In genomic region chr11:69095511-69096231, GRCm38 (mm10) we compare ENCODE assay signal across 8 mouse cellular contexts. TPM values are rescaled to one million over a fixed set of nuclear protein-coding genes. Genes with fewer than 3 reads are reported as not detected.
DNase-seq lines count a peak whose midpoint lies in the region; ATAC-seq and TF ChIP-seq lines count a peak whose summit lies in the region.

No protein-coding gene starts in this region.

- WGBS in hindbrain, postnatal 0 days: 2% methylated on average over 27 of the region's 27 CpGs
- WGBS in liver, postnatal 0 days (ENCODE audit: insufficient replicate concordance): 1% methylated on average over 27 of the region's 27 CpGs
- under 1% methylated on average over 27 of the region's 27 CpGs for WGBS in small intestine, adult 2 months

- TF ChIP-seq CTCF in hindbrain, postnatal 0 days (IDR thresholded peaks at IDR 0.05; ENCODE audit: low read depth): no peak
- no peak for TF ChIP-seq CTCF in liver, postnatal 0 days (IDR thresholded peaks at IDR 0.05; ENCODE audit: low read depth)
- TF ChIP-seq CTCF in small intestine, adult 2 months (IDR thresholded peaks at IDR 0.05; ENCODE audit: extremely low read depth, insufficient read length, insufficient replicate concordance, low read depth, low read length): no peak

- peak overlapping the region; percentile 98 for H3K4me2 ChIP-seq in hindbrain, postnatal 0 days (ENCODE audit: low read depth, low read length)
- peak overlapping the region; percentile 94 for H3K4me2 ChIP-seq in liver, postnatal 0 days (ENCODE audit: low read depth, low read length)

- no peak for TF ChIP-seq EP300 in liver, postnatal 0 days (IDR thresholded peaks at IDR 0.05; ENCODE audit: low read depth)

- H3K4me1 ChIP-seq in hindbrain, postnatal 0 days (ENCODE audit: insufficient read depth, low read length): peaks cover 32% of the 10 kb centered on the region
- H3K4me1 ChIP-seq in liver, postnatal 0 days (ENCODE audit: insufficient read depth): peaks cover 40% of the 10 kb centered on the region
- H3K4me1 ChIP-seq in small intestine, adult 2 months (ENCODE audit: control insufficient read depth, insufficient read depth, insufficient read length, low read length): peaks cover 26% of the 10 kb centered on the region; the same call in 1 of the 2 replicates

- H3K4me3 ChIP-seq in hindbrain, postnatal 0 days (ENCODE audit: low read length): peak overlapping the region; percentile 56
- H3K4me3 ChIP-seq in liver, postnatal 0 days (ENCODE audit: low read depth, low read length): peak overlapping the region; percentile 81
- peak overlapping the region; percentile 70 for H3K4me3 ChIP-seq in small intestine, adult 2 months (ENCODE audit: low read depth, low read length)

- peak overlapping the region; percentile 74 for H3K9ac ChIP-seq in hindbrain, postnatal 0 days (replicated peaks; ENCODE audit: low read length)
- peak overlapping the region; percentile 93 for H3K9ac ChIP-seq in liver, postnatal 0 days (replicated peaks)

- 0 out of 2 replicates have a peak, but pooled peaks have one; percentile 11 for ATAC-seq in erythroid progenitor cell, adult 5-6 weeks (replicated peaks; ENCODE audit: low FRiP score, poor library complexity, severe bottlenecking)
- no peak for ATAC-seq in hindbrain, postnatal 0 days
- ATAC-seq in liver, postnatal 0 days: no peak

- TF ChIP-seq POLR2A in small intestine, adult 2 months (IDR thresholded peaks at IDR 0.05; ENCODE audit: low read depth, low read length): no peak; the same call in 1 of the 2 replicates

- H3K9me3 ChIP-seq in hindbrain, postnatal 0 days (ENCODE audit: low read length): no peaks in the 10 kb centered on the region
- no peaks in the 10 kb centered on the region for H3K9me3 ChIP-seq in liver, postnatal 0 days (ENCODE audit: low read length)

- peaks cover 3% of the 10 kb centered on the region; the same call in 1 of the 2 replicates for H3K36me3 ChIP-seq in hindbrain, postnatal 0 days (ENCODE audit: insufficient read depth, low read length)
- peaks cover 24% of the 10 kb centered on the region for H3K36me3 ChIP-seq in liver, postnatal 0 days (replicated peaks; ENCODE audit: insufficient read depth, low read length)
- H3K36me3 ChIP-seq in small intestine, adult 2 months (ENCODE audit: control insufficient read depth, insufficient read depth, low read length): peaks cover 6% of the 10 kb centered on the region; the same call in 1 of the 2 replicates

- peak overlapping the region; percentile 96 for H3K27ac ChIP-seq in hindbrain, postnatal 0 days
- peak overlapping the region; percentile 100 for H3K27ac ChIP-seq in liver, postnatal 0 days (ENCODE audit: low read depth)
- peak overlapping the region; percentile 98 for H3K27ac ChIP-seq in small intestine, adult 2 months (ENCODE audit: insufficient read depth, low read depth, low read length)

- H3K27me3 ChIP-seq in hindbrain, postnatal 0 days (ENCODE audit: insufficient read depth, low read length): no peaks in the 10 kb centered on the region
- no peaks in the 10 kb centered on the region for H3K27me3 ChIP-seq in liver, postnatal 0 days (ENCODE audit: insufficient read depth, low read length)
- no peaks in the 10 kb centered on the region for H3K27me3 ChIP-seq in small intestine, adult 2 months (ENCODE audit: control insufficient read depth, insufficient read depth, low read length)

- peak; percentile 63 to 88 for DNase-seq in adrenal gland, adult (ENCODE audit: inconsistent age in 2 of 2, low spot score in 1 of 2)
- no peak for DNase-seq in adrenal gland, postnatal 25 days
- DNase-seq in CD4-positive helper T cell, adult 2 months (ENCODE audit: low read depth, low spot score): peak; percentile 84
- no peak for DNase-seq in hindbrain, postnatal 0 days (ENCODE audit: low spot score)
- DNase-seq in liver, postnatal 0 days: peak; percentile 73
- DNase-seq in layer of hippocampus, adult 9-11 months: no peak

RNA-seq across cellular contexts. Expression of gene Per1, which starts 0.7 kb away (rescaled TPM):
- 66.5 and 84.7 TPM in 2 replicates for total RNA-seq in adrenal gland, postnatal 25 days (2021)
- total RNA-seq in erythroid progenitor cell, adult 5-6 weeks (2015; ENCODE audit: low replicate concordance): 3.4 and 3.6 TPM in 2 replicates
- 3.3 and 7.6 TPM in 2 replicates for total RNA-seq in erythroid progenitor cell, adult 5-6 weeks (2017; ENCODE audit: low replicate concordance)
- 24.4 and 27.1 TPM in 2 replicates for total RNA-seq in hindbrain, postnatal 0 days (2014; rRNA removed)
- 11.9 and 15.9 TPM in 2 replicates for polyA plus RNA-seq in hindbrain, postnatal 0 days (2015; fragmentation: Nextera tagmentation; extraction: Ambion mirVana)
- 3.0 and 8.2 TPM in 2 replicates for polyA plus RNA-seq in liver, postnatal 0 days (2015; fragmentation: Nextera tagmentation; extraction: Ambion mirVana)
- polyA plus RNA-seq in small intestine, adult 2 months (2012; rRNA removed): 5.4 and 13.9 TPM in 2 replicates

RNA-seq across cellular contexts. Expression of gene Vamp2, which starts 7.4 kb away (rescaled TPM):
- 143 and 163 TPM in 2 replicates for total RNA-seq in adrenal gland, postnatal 25 days (2021)
- 94.1 and 114 TPM in 2 replicates for total RNA-seq in erythroid progenitor cell, adult 5-6 weeks (2015; ENCODE audit: low replicate concordance)
- total RNA-seq in erythroid progenitor cell, adult 5-6 weeks (2017; ENCODE audit: low replicate concordance): 18.2 and 31.1 TPM in 2 replicates
- total RNA-seq in hindbrain, postnatal 0 days (2014; rRNA removed): 146 and 148 TPM in 2 replicates
- 417 and 489 TPM in 2 replicates for polyA plus RNA-seq in hindbrain, postnatal 0 days (2015; fragmentation: Nextera tagmentation; extraction: Ambion mirVana)
- polyA plus RNA-seq in liver, postnatal 0 days (2015; fragmentation: Nextera tagmentation; extraction: Ambion mirVana): 13.6 and 14.2 TPM in 2 replicates
- polyA plus RNA-seq in small intestine, adult 2 months (2012; rRNA removed): 33.5 and 84.4 TPM in 2 replicates

RNA-seq across cellular contexts. Expression of gene Hes7, which starts 24.5 kb away (rescaled TPM):
- not detected in 2 replicates for total RNA-seq in adrenal gland, postnatal 25 days (2021)
- total RNA-seq in erythroid progenitor cell, adult 5-6 weeks (2015; ENCODE audit: low replicate concordance): not detected in 2 replicates
- not detected in 2 replicates for total RNA-seq in erythroid progenitor cell, adult 5-6 weeks (2017; ENCODE audit: low replicate concordance)
- 1.4 and 2.5 TPM in 2 replicates for total RNA-seq in hindbrain, postnatal 0 days (2014; rRNA removed)
- polyA plus RNA-seq in hindbrain, postnatal 0 days (2015; fragmentation: Nextera tagmentation; extraction: Ambion mirVana): 1.3 and 1.9 TPM in 2 replicates
- polyA plus RNA-seq in liver, postnatal 0 days (2015; fragmentation: Nextera tagmentation; extraction: Ambion mirVana): 0.07 and 0.15 TPM in 2 replicates
- 1.1 and 1.7 TPM in 2 replicates for polyA plus RNA-seq in small intestine, adult 2 months (2012; rRNA removed)

RNA-seq across cellular contexts. Expression of gene Tmem107, which starts 25.1 kb away (rescaled TPM):
- total RNA-seq in adrenal gland, postnatal 25 days (2021): 18.3 and 21.8 TPM in 2 replicates
- total RNA-seq in erythroid progenitor cell, adult 5-6 weeks (2015; ENCODE audit: low replicate concordance): 21.6 and 27.7 TPM in 2 replicates
- total RNA-seq in erythroid progenitor cell, adult 5-6 weeks (2017; ENCODE audit: low replicate concordance): 12.5 and 12.6 TPM in 2 replicates
- total RNA-seq in hindbrain, postnatal 0 days (2014; rRNA removed): 68.9 and 135 TPM in 2 replicates
- polyA plus RNA-seq in hindbrain, postnatal 0 days (2015; fragmentation: Nextera tagmentation; extraction: Ambion mirVana): 28.6 and 34.1 TPM in 2 replicates
- polyA plus RNA-seq in liver, postnatal 0 days (2015; fragmentation: Nextera tagmentation; extraction: Ambion mirVana): 12.5 and 13.0 TPM in 2 replicates
- 11.8 and 12.8 TPM in 2 replicates for polyA plus RNA-seq in small intestine, adult 2 months (2012; rRNA removed)

RNA-seq across cellular contexts. Expression of gene 9130213A22Rik, which starts 26.7 kb away (rescaled TPM):
- 1.2 and 1.6 TPM in 2 replicates for total RNA-seq in adrenal gland, postnatal 25 days (2021)
- total RNA-seq in erythroid progenitor cell, adult 5-6 weeks (2015; ENCODE audit: low replicate concordance): not detected in 2 replicates
- total RNA-seq in erythroid progenitor cell, adult 5-6 weeks (2017; ENCODE audit: low replicate concordance): not detected in 2 replicates
- total RNA-seq in hindbrain, postnatal 0 days (2014; rRNA removed): 1.2 and 1.4 TPM in 2 replicates
- polyA plus RNA-seq in hindbrain, postnatal 0 days (2015; fragmentation: Nextera tagmentation; extraction: Ambion mirVana): 1.0 and 1.2 TPM in 2 replicates
- polyA plus RNA-seq in liver, postnatal 0 days (2015; fragmentation: Nextera tagmentation; extraction: Ambion mirVana): 0.06 and 0.07 TPM in 2 replicates
- polyA plus RNA-seq in small intestine, adult 2 months (2012; rRNA removed): 0.29 and 0.38 TPM in 2 replicates

Comparison
In these comparisons a context has a peak if more than half of its experiments do, and no peak if none do; other contexts are left out.
1. DNase-seq: peak in adrenal gland, adult (2 of 2), CD4-positive helper T cell, adult 2 months (single experiment) and liver, postnatal 0 days (single experiment); none in adrenal gland, postnatal 25 days (single experiment), hindbrain, postnatal 0 days (single experiment) and layer of hippocampus, adult 9-11 months (single experiment).
2. Peak in every context shown above with its lines, with median percentiles within 50 percentile points of each other: H3K27ac ChIP-seq and H3K4me3 ChIP-seq.